Mouse (Mus musculus) heart, embryonic 13.5 days (tissue): ENCODE measurements around the gene Abtb2. TPM values are rescaled to one million over a fixed set of nuclear protein-coding genes. Genes with fewer than 3 reads are reported as not detected.

Experiments used
- ATAC-seq: fragments of 200-750 bp; cut with Nextera tagmentation; 2 replicates; pipeline ENCODE4 v1.8.0; 2017; ENCODE audit warnings: moderate TSS enrichment; ENCODE audit not compliant: insufficient number of reproducible peaks, low FRiP score, low TSS enrichment; ENCODE audit errors: extremely low read depth
- H3K27ac ChIP-seq: fragments of 300-500 bp; sonication (generic); replicated peaks from 2 replicates; pipeline ENCODE4 v1.5.1; 2015; ENCODE audit warnings: moderate library complexity, mild to moderate bottlenecking, inconsistent platforms
- H3K27me3 ChIP-seq: fragments of 300-500 bp; sonication (generic); replicated peaks from 2 replicates; pipeline ENCODE4 v1.6.1; 2015; ENCODE audit warnings: mild to moderate bottlenecking, inconsistent platforms
- H3K36me3 ChIP-seq: fragments of 300-500 bp; sonication (generic); 2 replicates; pipeline ENCODE4 v1.6.1; 2015; ENCODE audit warnings: mild to moderate bottlenecking, inconsistent platforms
- H3K4me1 ChIP-seq: fragments of 300-500 bp; sonication (generic); 2 replicates; pipeline ENCODE4 v1.6.1; 2015; ENCODE audit warnings: inconsistent platforms
- H3K4me2 ChIP-seq: fragments of 300-500 bp; sonication (generic); 2 replicates; pipeline ENCODE4 v1.6.1; 2015; ENCODE audit warnings: inconsistent platforms, mild to moderate bottlenecking, moderate library complexity
- H3K4me3 ChIP-seq: fragments of 300-500 bp; sonication (generic); 2 replicates; pipeline ENCODE4 v1.5.1; 2015; ENCODE audit warnings: moderate library complexity, mild to moderate bottlenecking, inconsistent platforms
- H3K9ac ChIP-seq: fragments of 300-500 bp; sonication (generic); 2 replicates; pipeline ENCODE4 v1.6.1; 2015; ENCODE audit warnings: inconsistent platforms, mild to moderate bottlenecking, moderate library complexity
- H3K9me3 ChIP-seq: fragments of 300-500 bp; sonication (generic); 2 replicates; pipeline ENCODE4 v1.6.1; 2016; ENCODE audit warnings: inconsistent platforms
- WGBS: fragments of 180-500 bp; shearing (Covaris S2); methylation state at CpG from one replicate; pipeline ENCODE4 v1.1.7; 2015; ENCODE audit warnings: mixed read lengths; 5-methylcytosine and 5-hydroxymethylcytosine counted together
- polyA plus RNA-seq: library from polyadenylated mRNA; unstranded; fragments of >200 nt; fragmentation: Nextera tagmentation; extraction: Ambion mirVana; gene quantifications from 2 replicates; pipeline ENCODE4 v1.2.1, GENCODE M21; 2015

Abtb2 gene
- polyA plus RNA-seq, 1 experiment from 2014 or later, result 17.4 TPM

DNA sequence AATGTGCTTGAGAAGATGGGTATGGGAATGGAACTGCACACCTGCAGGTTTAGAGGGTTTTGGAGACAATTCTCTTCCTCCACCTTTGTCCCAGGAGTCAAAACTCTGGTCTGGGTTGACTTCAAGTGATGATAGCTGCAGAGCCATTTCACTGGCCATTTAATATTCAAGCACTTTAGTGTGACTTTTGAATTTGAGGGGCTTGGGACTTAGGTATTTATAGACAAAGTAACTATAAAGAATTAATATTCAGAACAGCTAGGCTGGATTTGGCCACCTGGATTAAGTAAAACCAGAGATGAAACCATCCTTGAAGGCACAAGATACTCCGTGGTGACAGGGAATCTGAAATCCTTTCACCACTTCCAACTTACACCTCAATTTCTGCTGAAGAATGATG is 196.4 kb downstream of the Abtb2 start:
- no peak for ATAC-seq
- no peak overlapping the region for H3K9ac ChIP-seq
- no peak overlapping the region for H3K27ac ChIP-seq
- no peaks in the 10 kb centered on the region for H3K9me3 ChIP-seq
- peak overlapping the region; percentile 92; the same call in 1 of the 2 replicates for H3K4me2 ChIP-seq
- 56% methylated on average over 1 of the region's 1 CpGs for WGBS
- H3K36me3 ChIP-seq, result peaks cover 32% of the 10 kb centered on the region
- no peaks in the 10 kb centered on the region for H3K27me3 ChIP-seq
- no peak overlapping the region for H3K4me3 ChIP-seq
- peaks cover 21% of the 10 kb centered on the region for H3K4me1 ChIP-seq

Other genes with a start within 250 kb of the Abtb2 start
- 0.17 TPM in 1 of 2 replicates, not detected in the other for gene Elf5, start 154.6 kb upstream of the Abtb2 start, polyA plus RNA-seq
- gene Cat, start 81.2 kb upstream of the Abtb2 start, polyA plus RNA-seq, result 71.3 and 81.0 TPM in 2 replicates
- gene Nat10, start 195.0 kb downstream of the Abtb2 start, polyA plus RNA-seq, result 15.8 and 16.1 TPM in 2 replicates
- gene Caprin1, start 231.3 kb downstream of the Abtb2 start, polyA plus RNA-seq, result 199 and 202 TPM in 2 replicates